Mouse (Mus musculus): ENCODE measurements around the gene Masp2. TPM values are rescaled to one million over a fixed set of nuclear protein-coding genes. Genes with fewer than 3 reads are reported as not detected.

The Masp2 gene
- 1 to 10 TPM; 1.2 to 2.3 TPM for total RNA-seq (2021)
- long read RNA-seq, experiment 1: 0 reads
- long read RNA-seq, experiment 2: 0 reads

DNA sequence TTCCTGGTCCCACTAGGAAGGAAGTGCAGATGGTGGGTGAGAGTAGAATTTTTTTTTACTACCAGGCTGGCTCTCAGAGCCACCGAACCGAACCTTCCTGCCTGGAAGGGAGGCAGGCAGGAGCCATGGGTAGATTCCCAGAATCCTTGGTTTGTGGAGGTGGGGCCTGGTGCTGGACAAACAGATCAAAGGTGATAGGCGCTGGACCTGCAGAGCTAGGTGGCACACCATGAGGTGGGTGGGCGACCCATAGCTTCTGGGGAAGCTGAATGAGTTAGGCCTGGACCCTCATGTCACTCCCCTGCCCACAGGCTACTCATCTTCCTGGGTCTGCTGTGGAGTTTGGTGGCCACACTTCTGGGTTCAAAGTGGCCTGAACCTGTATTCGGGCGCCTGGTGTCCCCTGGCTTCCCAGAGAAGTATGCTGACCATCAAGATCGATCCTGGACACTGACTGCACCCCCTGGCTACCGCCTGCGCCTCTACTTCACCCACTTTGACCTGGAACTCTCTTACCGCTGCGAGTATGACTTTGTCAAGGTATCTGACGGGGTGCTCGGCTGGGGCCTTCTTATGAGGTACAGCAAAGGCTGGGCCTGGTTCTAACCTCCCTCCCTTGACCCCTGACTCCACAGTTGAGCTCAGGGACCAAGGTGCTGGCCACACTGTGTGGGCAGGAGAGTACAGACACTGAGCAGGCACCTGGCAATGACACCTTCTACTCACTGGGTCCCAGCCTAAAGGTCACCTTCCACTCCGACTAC lies at the start of gene Masp2:
Gene Masp2, plus strand, starts transcription at position 198 of the 764 bp plus-strand sequence.
- no peak for DNase-seq (ENCODE audit: low spot score in 2 of 2)

- DNase-seq (ENCODE audit: low spot score in 2 of 2): no peak
Measured at GRCm38 (mm10) chr4:148557766-148558165, 44.6 kb upstream of the Masp2 start.

DNA sequence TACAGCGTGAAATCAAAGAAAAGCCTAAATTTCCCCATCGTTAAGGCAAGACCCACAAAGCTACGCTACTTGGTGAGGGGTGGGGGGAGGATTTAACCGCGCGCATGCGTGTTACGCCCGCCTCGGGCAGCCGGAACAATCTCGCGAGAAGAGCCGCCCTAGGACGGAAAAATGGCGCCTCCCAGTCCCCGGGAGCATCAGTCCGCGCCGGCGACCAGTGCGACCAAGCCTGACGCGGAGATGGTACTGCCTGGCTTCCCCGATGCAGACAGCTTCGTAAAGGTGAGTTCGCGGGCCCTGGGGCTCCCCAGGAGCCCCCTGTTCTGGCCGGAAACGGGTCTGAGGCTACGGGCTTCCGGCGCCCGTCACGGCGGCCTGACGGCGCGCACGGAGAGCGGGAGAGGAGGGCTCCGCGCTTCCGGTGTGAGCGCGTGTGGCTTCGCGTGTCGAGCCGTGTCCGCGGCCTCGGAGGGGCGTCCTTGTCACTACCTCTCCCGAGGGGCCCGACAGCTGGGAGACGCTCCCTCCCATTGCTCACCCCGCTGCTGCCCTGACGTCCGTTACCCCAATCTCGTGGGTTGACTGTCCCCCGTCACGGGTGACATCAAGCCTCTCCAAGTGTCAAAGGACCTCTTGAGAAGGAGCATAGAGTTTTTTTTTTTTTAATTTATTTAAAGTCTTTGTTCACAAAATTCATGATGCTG lies 43.9 kb upstream of the Masp2 start, which contains the start of gene Exosc10:
Gene Exosc10, plus strand, starts transcription at position 133 of the 704 bp plus-strand sequence.
- peak; percentile 87 to 89 for DNase-seq (ENCODE audit: low spot score in 2 of 2)

DNA sequence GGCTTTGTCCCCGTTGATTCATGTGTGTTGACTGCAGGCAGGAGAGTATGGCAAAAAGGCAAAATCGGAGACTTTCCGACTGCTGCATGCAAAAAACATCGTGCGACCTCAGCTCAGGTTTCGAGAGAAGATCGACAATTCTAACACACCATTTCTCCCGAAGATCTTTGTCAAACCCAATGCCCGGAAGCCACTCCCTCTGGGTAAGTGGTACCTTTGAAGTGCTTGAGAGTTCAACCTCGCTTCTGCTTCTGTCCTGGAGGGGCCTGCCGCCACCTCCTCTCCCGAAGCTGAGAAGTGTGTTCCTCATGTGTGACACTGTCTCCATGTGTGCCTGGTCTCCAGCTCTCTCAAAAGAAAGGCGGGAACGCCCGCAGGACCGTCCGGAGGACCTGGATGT lies 39.7 kb upstream of the Masp2 start:
- DNase-seq (ENCODE audit: low spot score in 2 of 2): no peak

GRCm38 (mm10) chr4:148563595-148563994 lies 38.8 kb upstream of the Masp2 start:
- DNase-seq (ENCODE audit: low spot score in 2 of 2): no peak

GRCm38 (mm10) chr4:148570138-148570537 lies 32.2 kb upstream of the Masp2 start:
- DNase-seq (ENCODE audit: low spot score in 2 of 2): no peak

- no peak for DNase-seq (ENCODE audit: low spot score in 2 of 2)
Measured at GRCm38 (mm10) chr4:148570693-148571295, 31.6 kb upstream of the Masp2 start.

DNA sequence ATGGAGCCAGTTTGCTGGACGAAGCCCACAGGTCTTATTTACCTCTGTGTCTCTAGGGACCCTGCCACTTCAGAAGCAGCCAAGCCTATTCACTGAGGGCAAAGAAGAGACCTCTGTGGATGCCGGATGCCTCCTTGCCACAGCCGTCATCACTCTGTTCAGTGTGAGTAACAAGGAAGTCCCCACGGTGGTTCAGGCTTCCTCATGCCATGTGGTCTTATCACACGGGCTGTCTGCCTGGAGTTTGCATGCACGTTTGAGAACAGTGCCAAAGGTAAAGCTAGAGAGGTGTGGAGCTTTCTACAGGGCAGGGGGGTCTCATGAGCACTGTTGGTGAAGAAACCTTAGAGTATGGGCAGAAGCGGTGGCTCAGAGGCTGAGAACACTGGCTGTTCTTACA lies 29.1 kb upstream of the Masp2 start:
- no peak for DNase-seq (ENCODE audit: low spot score in 2 of 2)

- DNase-seq (ENCODE audit: low spot score in 2 of 2): no peak
Measured at GRCm38 (mm10) chr4:148580765-148581164, 21.6 kb upstream of the Masp2 start.

- DNase-seq (ENCODE audit: low spot score in 2 of 2): no peak
Measured at GRCm38 (mm10) chr4:148581422-148581821, 20.9 kb upstream of the Masp2 start.

DNA sequence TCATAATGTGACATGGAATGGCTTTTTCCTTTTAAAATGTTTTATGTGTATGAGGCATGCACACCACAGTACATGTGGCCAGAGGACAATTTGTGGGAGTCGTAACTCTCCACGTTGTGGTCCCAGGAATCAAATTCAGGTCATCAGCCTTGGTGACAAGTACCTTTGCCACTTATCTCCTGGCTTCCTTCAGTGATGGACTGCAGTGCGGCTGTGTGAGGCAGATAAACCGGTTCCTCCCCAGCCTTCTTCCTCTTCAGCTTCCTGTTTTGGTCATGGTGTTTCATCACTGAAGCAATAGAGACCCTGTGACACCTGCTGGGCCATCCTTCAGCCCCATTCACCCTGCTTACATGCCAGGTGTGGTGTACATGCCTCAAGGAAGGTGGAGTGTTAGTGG lies 19.1 kb upstream of the Masp2 start:
- DNase-seq (ENCODE audit: low spot score in 2 of 2): no peak

DNA sequence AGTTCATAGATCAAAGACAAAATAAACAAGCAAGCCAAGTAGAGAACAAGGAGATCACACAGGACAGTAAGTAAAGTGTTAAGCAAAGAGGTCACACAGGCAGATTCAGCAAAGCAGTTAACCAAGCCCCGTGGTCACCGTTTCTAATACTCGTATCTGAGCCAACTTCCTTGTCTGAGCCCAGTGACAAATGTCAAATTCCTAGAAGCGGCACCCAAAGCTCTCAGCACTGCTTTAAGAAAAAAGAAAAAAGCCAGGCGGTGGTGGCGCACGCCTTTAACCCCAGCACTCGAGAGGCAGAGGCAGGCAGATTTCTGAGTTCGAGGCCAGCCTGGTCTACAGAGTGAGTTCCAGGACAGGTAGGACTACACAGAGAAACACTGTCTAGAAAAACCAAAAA lies 15.7 kb upstream of the Masp2 start:
- DNase-seq (ENCODE audit: low spot score in 2 of 2): no peak

DNA sequence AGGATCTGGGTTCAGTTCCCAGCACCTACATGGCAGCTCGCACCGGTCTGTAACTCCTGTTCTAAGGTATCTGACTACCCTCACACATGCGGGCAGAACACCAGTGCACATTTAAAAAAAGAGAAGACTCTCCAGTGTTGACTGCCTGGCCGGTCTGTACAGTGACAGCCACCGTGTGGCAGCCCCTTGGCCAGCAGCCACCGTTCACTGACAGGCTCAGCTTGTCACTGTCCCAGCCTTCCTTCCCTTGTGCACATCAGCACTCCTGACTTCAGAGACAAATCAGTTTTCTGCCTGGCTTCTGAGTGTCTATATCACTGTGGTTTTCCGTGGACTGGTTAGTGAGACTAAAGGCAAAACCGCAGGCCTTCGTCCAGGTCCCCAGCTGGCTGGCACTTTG lies 13.6 kb upstream of the Masp2 start:
- no peak for DNase-seq (ENCODE audit: low spot score in 2 of 2)

GRCm38 (mm10) chr4:148589565-148589964 lies 12.8 kb upstream of the Masp2 start:
- DNase-seq (ENCODE audit: low spot score in 2 of 2): no peak

DNA sequence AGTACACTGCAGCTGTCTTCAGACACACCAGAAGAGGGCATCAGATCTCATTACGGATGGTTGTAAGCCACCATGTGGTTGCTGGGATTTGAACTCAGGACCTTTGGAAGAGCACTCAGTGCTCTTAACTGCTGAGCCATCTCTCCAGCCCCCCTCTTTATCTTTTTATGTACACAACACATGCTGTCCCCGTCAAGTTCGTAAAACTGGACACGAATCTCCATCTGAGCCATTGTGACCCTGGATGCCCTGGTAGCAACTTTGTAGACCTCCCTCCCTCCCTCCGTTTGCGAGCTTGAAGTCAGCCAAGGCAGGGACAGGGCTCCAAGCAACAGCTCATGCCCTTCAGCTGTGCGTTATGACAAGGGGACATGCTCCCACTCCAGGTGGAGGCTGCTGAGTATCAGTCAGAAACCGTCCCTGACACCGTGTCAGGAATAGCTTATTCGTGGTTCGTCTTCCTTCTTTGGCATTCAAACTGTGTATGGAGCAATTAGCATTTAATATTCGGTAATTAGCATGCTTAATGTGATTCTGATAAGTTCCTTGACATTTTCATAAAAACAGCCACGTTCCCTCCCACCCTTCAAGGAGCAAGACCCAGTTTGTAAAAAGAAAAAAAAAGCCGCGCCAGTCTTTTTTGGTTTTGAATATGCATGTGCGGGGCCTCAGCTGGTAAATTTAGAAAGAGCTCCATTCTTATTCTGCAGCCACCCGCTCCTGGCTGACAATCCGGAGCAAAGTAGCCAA lies 11.8 kb upstream of the Masp2 start:
- DNase-seq (ENCODE audit: low spot score in 2 of 2): no peak

- DNase-seq (ENCODE audit: low spot score in 2 of 2): peak; percentile 92 to 95
Measured at GRCm38 (mm10) chr4:148591171-148591630, 11.2 kb upstream of the Masp2 start, which contains the start of gene Srm. Gene Srm (plus strand): TSS chr4:148591503.

- DNase-seq (ENCODE audit: low spot score in 2 of 2): peak in 1 of 2 experiments; percentile 34
Measured at GRCm38 (mm10) chr4:148591637-148592380, 10.5 kb upstream of the Masp2 start.

GRCm38 (mm10) chr4:148593996-148594395 lies 8.4 kb upstream of the Masp2 start:
- no peak for DNase-seq (ENCODE audit: low spot score in 2 of 2)

DNA sequence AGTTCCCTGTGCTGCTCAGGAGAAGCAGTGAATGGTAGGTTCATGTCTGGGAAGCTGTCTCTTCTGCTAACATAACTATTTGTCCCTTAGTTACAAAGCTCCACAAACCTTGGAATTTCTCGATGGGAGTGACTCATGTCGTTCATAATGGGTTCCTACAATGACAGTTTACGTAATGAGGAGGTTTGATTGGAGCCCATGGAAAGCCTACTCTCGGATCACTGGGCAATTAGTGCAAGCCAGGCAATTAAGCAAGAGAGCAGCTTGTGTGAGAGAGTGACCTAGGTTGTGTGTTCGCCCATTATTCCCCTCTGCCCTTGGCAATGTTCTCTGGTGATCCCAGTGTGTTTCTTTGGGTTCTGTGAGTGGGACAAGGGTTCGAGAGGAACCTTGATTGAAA lies 6.4 kb upstream of the Masp2 start:
- no peak for DNase-seq (ENCODE audit: low spot score in 2 of 2)

DNA sequence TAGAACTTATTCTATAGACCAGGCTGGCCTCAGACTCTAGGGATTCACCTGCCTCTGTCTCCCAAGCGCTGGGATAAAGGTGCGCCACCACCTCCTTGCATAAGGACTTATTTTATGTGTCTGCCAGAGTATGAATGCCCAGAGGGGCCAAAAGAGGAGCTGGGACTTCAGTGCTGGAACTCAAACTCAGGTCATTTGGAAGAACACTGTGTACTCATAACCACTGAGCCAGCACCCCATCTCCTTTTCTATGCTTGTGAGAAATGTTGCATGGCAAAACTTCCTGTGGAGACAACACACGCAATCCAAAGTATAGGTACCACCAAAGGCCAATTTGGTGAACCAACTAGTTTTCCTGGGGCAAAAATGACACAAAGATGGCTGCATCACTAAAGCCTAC lies 5.6 kb upstream of the Masp2 start:
- no peak for DNase-seq (ENCODE audit: low spot score in 2 of 2)
